Mouse (Mus musculus): ENCODE results near the gene Sumo1.

- TF ChIP-seq CTCF (conservative IDR thresholded peaks at IDR 0.05; ENCODE audit: low read length) = no peak
- no peak for TF ChIP-seq POU5F1 (IDR thresholded peaks at IDR 0.05; ENCODE audit: borderline replicate concordance, low read length)
- TF ChIP-seq NANOG (IDR thresholded peaks at IDR 0.05; ENCODE audit: borderline replicate concordance, low read length) = no peak
Observed at GRCm38 (mm10) chr1:59636349-59636748, 34.3 kb downstream of the Sumo1 start.

Measured in E14TG2a.4 (cell line).